Mouse (Mus musculus) effector memory CD4-positive, alpha-beta T cell, adult 5 months (primary cell): ENCODE data around the gene Entpd7. TPM values are rescaled to one million over a fixed set of nuclear protein-coding genes. Genes with fewer than 3 reads are reported as not detected.

Experiments used
- polyA plus RNA-seq: library from polyadenylated mRNA; unstranded; fragments of 100-300 nt; shearing (Covaris generic); gene quantifications from one replicate; pipeline ENCODE4 v1.2.1, GENCODE M21; 2017

Gene Entpd7
- 3.7 TPM for polyA plus RNA-seq

DNA sequence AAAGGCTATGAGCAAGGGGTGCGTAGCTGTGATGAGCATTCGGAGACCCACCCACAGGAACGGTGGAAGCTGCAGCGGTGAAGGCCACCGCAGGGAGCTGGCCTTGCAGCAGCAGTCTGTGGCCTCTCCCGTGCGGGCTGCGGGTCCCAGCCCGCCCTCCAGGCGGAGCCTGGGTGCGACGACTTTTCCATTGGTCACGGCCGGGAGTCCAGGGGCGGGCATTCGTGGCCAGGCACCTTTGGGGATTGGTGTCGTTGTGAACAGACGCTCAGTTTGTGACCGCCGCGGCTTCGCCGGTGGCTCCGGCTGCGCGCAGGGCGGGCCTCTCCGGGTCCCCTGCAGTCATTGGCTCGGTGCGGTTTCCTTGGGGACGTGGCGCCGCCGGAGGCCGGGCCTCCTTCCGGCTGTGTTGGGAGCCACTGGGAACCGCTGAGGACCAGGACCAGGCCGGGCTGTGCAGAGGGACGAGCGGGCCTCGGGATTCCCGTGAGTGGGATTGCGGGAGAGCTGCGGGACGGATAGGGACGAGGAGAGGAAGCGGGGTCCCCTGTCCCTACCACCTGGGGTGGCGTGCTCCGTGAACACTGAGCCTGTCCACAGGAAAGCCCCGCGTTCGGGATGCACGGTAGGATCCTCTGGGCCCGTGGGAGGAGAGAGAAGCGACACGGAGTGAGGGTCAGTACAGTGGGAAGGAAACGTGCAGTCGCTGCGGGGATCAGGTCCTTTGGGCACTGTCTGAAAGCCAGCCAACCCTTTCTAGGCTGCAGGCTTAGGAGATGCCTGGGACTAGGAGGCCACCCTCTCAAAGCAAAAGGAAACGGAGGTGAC, at the start of gene Entpd7:
TSS of gene Entpd7 (plus strand) at position 254 of the 828 bp plus-strand sequence.

GRCm38 (mm10) chr19:43674730-43675524, 14.5 kb upstream of the Entpd7 start, which contains the start of gene Slc25a28:
TSS of gene Slc25a28 (minus strand) at chr19:43674881.

GRCm38 (mm10) chr19:43752489-43753225, 63.2 kb downstream of the Entpd7 start, which contains the start of the genes Cutc and Cox15:
TSS of gene Cutc (plus strand) at chr19:43752996.
TSS of gene Cox15 (minus strand) at chr19:43753000.

GRCm38 (mm10) chr19:43781980-43782379, 92.5 kb downstream of the Entpd7 start, which contains the start of gene Abcc2:
TSS of gene Abcc2 (plus strand) at chr19:43782192.

Other genes with a start within 250 kb of the Entpd7 start
- not detected for gene Cnnm1, start 249.2 kb upstream of the Entpd7 start, polyA plus RNA-seq
- 673 TPM for gene Got1, start 165.1 kb upstream of the Entpd7 start, polyA plus RNA-seq
- 0.35 TPM for gene Nkx2-3, start 77.3 kb upstream of the Entpd7 start, polyA plus RNA-seq
- 53.8 TPM for gene Slc25a28, start 14.8 kb upstream of the Entpd7 start, polyA plus RNA-seq
- gene Cutc, start 63.3 kb downstream of the Entpd7 start, polyA plus RNA-seq: 11.9 TPM
- 10.6 TPM for gene Cox15, start 63.3 kb downstream of the Entpd7 start, polyA plus RNA-seq
- 0.70 TPM for gene Abcc2, start 92.5 kb downstream of the Entpd7 start, polyA plus RNA-seq